Mouse (Mus musculus) megakaryocyte, embryonic 14.5 days (primary cell): ENCODE data around the gene Mettl22.

Source experiments
- FLI1 ChIP-seq: IDR thresholded peaks from 2 replicates; pipeline ENCODE4 v1.6.1; 2012; ENCODE audit warnings: low read length, inconsistent platforms, mixed read lengths
- GATA1 ChIP-seq: IDR thresholded peaks from 3 replicates; pipeline ENCODE4 v1.6.1; 2012; ENCODE audit warnings: mixed read lengths, low read length, inconsistent platforms, borderline replicate concordance

GRCm38 (mm10) chr16:8494268-8494667, 23.7 kb downstream of the Mettl22 start:
- no peak for TF ChIP-seq GATA1
- no peak for TF ChIP-seq FLI1
